Mouse (Mus musculus) erythroblast, embryonic 14.5 days (primary cell): ENCODE results near the gene Fam186b.

ENCODE experiments used
- GATA1 ChIP-seq: IDR thresholded peaks from 2 replicates; pipeline ENCODE4 v1.6.1; 2012; ENCODE audit warnings: low read length, inconsistent platforms, mixed read lengths
- TAL1 ChIP-seq: IDR thresholded peaks from 3 replicates; pipeline ENCODE4 v1.6.1; 2012; ENCODE audit warnings: low read length, inconsistent platforms, mixed read lengths

DNA sequence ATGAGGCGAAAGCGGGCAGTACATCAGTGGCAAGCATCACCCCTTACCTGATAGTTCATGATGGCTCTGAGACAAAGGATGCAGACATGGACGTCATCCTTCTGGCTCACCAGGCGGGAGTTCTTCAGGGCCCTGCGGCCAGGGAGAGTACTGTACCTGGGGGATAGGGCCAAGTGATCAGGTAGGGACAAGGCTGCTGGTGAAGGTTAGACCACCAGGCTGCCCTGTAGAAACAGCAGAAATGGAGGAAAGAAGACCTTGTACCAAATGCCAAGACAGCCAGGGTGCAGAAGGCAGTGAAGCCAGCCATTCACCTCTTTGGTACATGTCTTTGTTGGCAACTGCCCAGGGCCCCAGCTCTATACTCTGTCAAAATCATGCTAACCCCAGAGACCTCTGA lies 32.3 kb upstream of the Fam186b start:
- TF ChIP-seq GATA1 (no peak), TAL1 (no peak)
